8 mouse cellular contexts compared by ENCODE assay signal in the genomic region with DNA sequence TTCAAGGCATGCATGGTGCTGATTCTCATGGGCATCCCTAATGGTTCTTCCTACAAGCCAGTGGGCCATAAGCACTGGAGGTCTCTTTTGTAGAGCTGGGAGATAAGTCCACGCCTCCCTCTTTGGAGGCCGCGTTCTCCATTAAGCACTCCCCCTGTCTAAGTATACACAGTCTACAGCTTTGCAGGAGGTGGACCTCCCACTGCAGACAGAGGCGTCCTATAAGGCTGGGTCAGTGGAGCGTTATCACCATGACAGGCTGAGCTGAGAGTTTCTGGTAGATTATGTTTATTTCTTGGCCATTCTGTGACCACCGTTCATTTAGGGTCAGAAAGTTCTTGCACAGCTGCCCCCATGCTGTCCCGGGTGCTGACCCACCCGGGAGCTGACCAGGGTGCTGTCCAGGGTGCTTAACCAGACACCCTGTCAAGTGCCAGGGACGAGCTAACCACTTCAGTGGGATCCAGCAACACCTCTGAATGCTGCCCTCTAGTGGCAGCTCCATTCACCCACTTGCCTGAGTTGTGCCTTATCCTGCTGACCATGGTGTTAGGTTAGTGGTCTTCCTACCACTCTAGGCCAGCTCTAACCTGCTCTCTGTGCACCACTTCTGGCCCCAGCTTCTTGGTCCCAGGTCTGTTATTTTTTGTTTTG.
DNase-seq lines count a peak whose midpoint lies in the region; ATAC-seq and TF ChIP-seq lines count a peak whose summit lies in the region.

No protein-coding gene starts in this region.

- peak; percentile 88 to 94 for ATAC-seq in hematopoietic stem cell, adult 5-6 weeks (replicated peaks in 1 of 2; ENCODE audit: insufficient read depth in 1 of 2, low FRiP score in 2 of 2, low TSS enrichment in 1 of 2, low read depth in 1 of 2, poor library complexity in 2 of 2, severe bottlenecking in 2 of 2)
- peak; percentile 48; the same call in 1 of the 2 replicates for ATAC-seq in lung, embryonic 15.5 days (ENCODE audit: borderline replicate concordance, extremely low read depth, low FRiP score, low TSS enrichment)

- no peaks in the 10 kb centered on the region for H3K9me3 ChIP-seq in MEL (replicated peaks; ENCODE audit: insufficient read depth, low read length)
- H3K9me3 ChIP-seq in lung, embryonic 15.5 days = no peaks in the 10 kb centered on the region

- peak; percentile 14 for DNase-seq in MEL (ENCODE audit: low read depth, low spot score)
- peak; percentile 51 to 67 for DNase-seq in cerebellum, adult 18-20 months
- DNase-seq in forelimb bud, embryonic 11.5 days (ENCODE audit: low read depth, low spot score) = peak; percentile 94
- peak; percentile 45 to 76 for DNase-seq in layer of hippocampus, adult 8-10 months (ENCODE audit: low spot score in 2 of 2)
- DNase-seq in retina, embryonic 14.5 days (ENCODE audit: low spot score) = peak; percentile 94
- DNase-seq in urinary bladder, postnatal 14 days (ENCODE audit: low spot score) = peak; percentile 71

- no peak for TF ChIP-seq EP300 in MEL (IDR thresholded peaks at IDR 0.05; ENCODE audit: low read depth in 1 of 2, low read length in 2 of 2)

- TF ChIP-seq POLR2A in MEL (IDR thresholded peaks at IDR 0.05; ENCODE audit: control insufficient read depth in 1 of 2, insufficient read depth in 1 of 2, low read depth in 1 of 2, low read length in 2 of 2, poor library complexity in 1 of 2) = no peak

- no peaks in the 10 kb centered on the region for H3K79me2 ChIP-seq in MEL (ENCODE audit: control insufficient read depth, insufficient read depth, low read length, poor library complexity)

- no peak overlapping the region for H3K27ac ChIP-seq in MEL (ENCODE audit: control insufficient read depth, low read depth, low read length)
- H3K27ac ChIP-seq in lung, embryonic 15.5 days = no peak overlapping the region

- H3K4me3 ChIP-seq in MEL (ENCODE audit: control insufficient read depth in 1 of 2, insufficient read depth in 1 of 2, low read depth in 2 of 2, low read length in 2 of 2) = no peak overlapping the region
- no peak overlapping the region for H3K4me3 ChIP-seq in lung, embryonic 15.5 days

- 23% methylated on average over 9 of the region's 9 CpGs for WGBS in lung, embryonic 15.5 days

- H3K4me2 ChIP-seq in lung, embryonic 15.5 days = no peak overlapping the region

- TF ChIP-seq CTCF in MEL (IDR thresholded peaks at IDR 0.05 in 2 of 3, conservative IDR thresholded peaks at IDR 0.05 in 1 of 3; ENCODE audit: control insufficient read depth in 1 of 3, insufficient read depth in 1 of 3, low read depth in 2 of 3, low read length in 3 of 3, poor library complexity in 1 of 3, severe bottlenecking in 1 of 3) = peak; percentile 9 to 17 (median 13); a peak in 4 of 6 replicates

- no peak overlapping the region for H3K9ac ChIP-seq in MEL (ENCODE audit: control insufficient read depth, low read depth, low read length, poor library complexity, severe bottlenecking)
- no peak overlapping the region for H3K9ac ChIP-seq in lung, embryonic 15.5 days

- TF ChIP-seq RAD21 in MEL (IDR thresholded peaks at IDR 0.05; ENCODE audit: low read depth, low read length) = no peak

- H3K4me1 ChIP-seq in MEL (ENCODE audit: control insufficient read depth in 1 of 2, insufficient read depth in 2 of 2, low read length in 2 of 2) = no peaks in the 10 kb centered on the region
- no peaks in the 10 kb centered on the region for H3K4me1 ChIP-seq in lung, embryonic 15.5 days

- no peaks in the 10 kb centered on the region for H3K27me3 ChIP-seq in MEL (ENCODE audit: control insufficient read depth in 1 of 2, insufficient read depth in 2 of 2, low read length in 2 of 2)
- H3K27me3 ChIP-seq in lung, embryonic 15.5 days = no peaks in the 10 kb centered on the region

- H3K36me3 ChIP-seq in MEL (ENCODE audit: control insufficient read depth in 1 of 2, insufficient read depth in 2 of 2, low read length in 2 of 2) = no peaks in the 10 kb centered on the region
- H3K36me3 ChIP-seq in lung, embryonic 15.5 days = no peaks in the 10 kb centered on the region

TF ChIP-seq in MEL, 35 proteins besides CTCF, POLR2A, EP300 and RAD21:
- TF ChIP-seq USF2 (IDR thresholded peaks at IDR 0.05; ENCODE audit: borderline replicate concordance in 1 of 2, insufficient read depth in 1 of 2, low read depth in 1 of 2, low read length in 2 of 2) = no peak
- no peak for TF ChIP-seq KAT2A (conservative IDR thresholded peaks at IDR 0.05; ENCODE audit: low read depth, low read length)
- no peak for TF ChIP-seq MXI1 (IDR thresholded peaks at IDR 0.05; ENCODE audit: low read depth, low read length)
- TF ChIP-seq NRF1 (IDR thresholded peaks at IDR 0.05; ENCODE audit: insufficient read depth, low read depth, low read length, poor library complexity, severe bottlenecking) = no peak
- no peak for TF ChIP-seq E2F4 (IDR thresholded peaks at IDR 0.05; ENCODE audit: borderline replicate concordance, low read depth, low read length)
- no peak for TF ChIP-seq ZNF384 (IDR thresholded peaks at IDR 0.05; ENCODE audit: low read depth, low read length)
- no peak for TF ChIP-seq MAFK (IDR thresholded peaks at IDR 0.05; ENCODE audit: borderline replicate concordance, low read depth, low read length)
- no peak for TF ChIP-seq ZMIZ1 (IDR thresholded peaks at IDR 0.05; ENCODE audit: low read depth, low read length)
- no peak for TF ChIP-seq ELF1 (IDR thresholded peaks at IDR 0.05; ENCODE audit: low read depth, low read length)
- TF ChIP-seq SIN3A (IDR thresholded peaks at IDR 0.05; ENCODE audit: low read length) = no peak
- no peak for TF ChIP-seq CHD1 (IDR thresholded peaks at IDR 0.05; ENCODE audit: low read depth, low read length)
TF ChIP-seq in MEL: peak in this region for 0.

Comparison
In these comparisons a context has a peak if more than half of its experiments do, and no peak if none do; other contexts are left out.
1. DNase-seq: peak in every context shown above with its lines; median percentile 94 in forelimb bud, embryonic 11.5 days; 94 in retina, embryonic 14.5 days; 71 in urinary bladder, postnatal 14 days; 60 in layer of hippocampus, adult 8-10 months; 59 in cerebellum, adult 18-20 months; 14 in MEL.